Mouse (Mus musculus) lung, embryonic 15.5 days (tissue): ENCODE measurements around the gene Pxdc1. TPM values are rescaled to one million over a fixed set of nuclear protein-coding genes. Genes with fewer than 3 reads are reported as not detected.

ENCODE experiments used
- ATAC-seq: fragments of 200-750 bp; cut with Nextera tagmentation; 2 replicates; pipeline ENCODE4 v1.8.0; 2017; ENCODE audit warnings: moderate number of reproducible peaks, borderline replicate concordance; ENCODE audit not compliant: low FRiP score, low TSS enrichment; ENCODE audit errors: extremely low read depth
- H3K27ac ChIP-seq: fragments of 300-500 bp; sonication (generic); 2 replicates; pipeline ENCODE4 v1.5.1; 2015; ENCODE audit warnings: moderate library complexity, mild to moderate bottlenecking, inconsistent platforms
- H3K27me3 ChIP-seq: fragments of 300-500 bp; sonication (generic); 2 replicates; pipeline ENCODE4 v1.6.1; 2015; ENCODE audit warnings: inconsistent platforms
- H3K36me3 ChIP-seq: fragments of 300-500 bp; sonication (generic); 2 replicates; pipeline ENCODE4 v1.6.1; 2015; ENCODE audit warnings: inconsistent platforms
- H3K4me1 ChIP-seq: fragments of 300-500 bp; sonication (generic); 2 replicates; pipeline ENCODE4 v1.6.1; 2015; ENCODE audit warnings: inconsistent platforms
- H3K4me2 ChIP-seq: fragments of 300-500 bp; sonication (generic); 2 replicates; pipeline ENCODE4 v1.6.1; 2015; ENCODE audit warnings: inconsistent platforms, mild to moderate bottlenecking, moderate library complexity
- H3K4me3 ChIP-seq: fragments of 300-500 bp; sonication (generic); 2 replicates; pipeline ENCODE4 v1.5.1; 2015; ENCODE audit warnings: mild to moderate bottlenecking, inconsistent platforms
- H3K9ac ChIP-seq: fragments of 300-500 bp; sonication (generic); 2 replicates; pipeline ENCODE4 v1.6.1; 2015; ENCODE audit warnings: inconsistent platforms
- H3K9me3 ChIP-seq: fragments of 300-500 bp; sonication (generic); 2 replicates; pipeline ENCODE4 v1.6.1; 2016; ENCODE audit warnings: inconsistent platforms
- WGBS: fragments of 180-500 bp; shearing (Covaris S2); methylation state at CpG from one replicate; pipeline ENCODE4 v1.1.7; 2015; 5-methylcytosine and 5-hydroxymethylcytosine counted together
- polyA plus RNA-seq: library from polyadenylated mRNA; unstranded; fragments of >200 nt; fragmentation: Nextera tagmentation; extraction: Ambion mirVana; gene quantifications from 2 replicates; pipeline ENCODE4 v1.2.1, GENCODE M21; 2015

The Pxdc1 gene
- polyA plus RNA-seq: 6.6 and 7.3 TPM in 2 replicates

DNA sequence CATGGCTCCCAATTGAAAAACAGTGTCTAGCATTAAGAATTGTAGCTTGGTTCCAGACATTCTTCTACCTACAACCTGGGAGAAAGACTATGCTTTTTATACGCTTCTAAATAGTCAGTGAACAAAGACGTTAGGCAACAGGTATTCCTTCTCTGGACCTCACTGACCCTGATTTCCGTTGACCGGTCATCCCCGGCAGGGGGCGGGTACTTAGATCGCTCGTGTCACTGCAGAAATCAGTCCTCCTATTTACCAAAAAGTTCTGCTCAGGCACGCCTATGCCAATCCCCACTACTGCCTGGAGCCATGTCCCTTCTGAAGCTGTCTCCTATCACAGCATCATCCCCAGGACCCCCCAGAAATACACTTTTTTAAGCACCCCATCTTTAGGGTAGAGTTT is at the start of gene Pxdc1:
Gene Pxdc1 (minus strand): TSS at position 96 of the 400 bp plus-strand sequence.
- Histone ChIP-seq H3K36me3 (no peaks in the 10 kb centered on the region), H3K27ac (peak within 1 kb of the TSS; percentile 76), H3K9ac (peak within 1 kb of the TSS; percentile 67), H3K27me3 (peaks cover 30% of the 10 kb centered on the region), H3K4me1 (peaks cover 30% of the 10 kb centered on the region), H3K4me3 (peak within 1 kb of the TSS; percentile 51), H3K9me3 (no peaks in the 10 kb centered on the region), H3K4me2 (peak within 1 kb of the TSS; percentile 93)
- 4% methylated on average over 9 of the region's 9 CpGs for whole genome bisulfite sequencing
- no peak for ATAC-seq

GRCm38 (mm10) chr13:34700630-34701029 is 47.3 kb upstream of the Pxdc1 start:
- H3K9me3 ChIP-seq: no peaks in the 10 kb centered on the region
- no peak overlapping the region for H3K4me2 ChIP-seq
- no peak for ATAC-seq
- H3K27ac ChIP-seq: no peak overlapping the region
- WGBS: 59% methylated on average over 1 of the region's 1 CpGs
- H3K36me3 ChIP-seq: no peaks in the 10 kb centered on the region
- H3K9ac ChIP-seq: no peak overlapping the region
- H3K4me3 ChIP-seq: no peak overlapping the region
- peaks cover 13% of the 10 kb centered on the region for H3K4me1 ChIP-seq
- H3K27me3 ChIP-seq: no peaks in the 10 kb centered on the region

DNA sequence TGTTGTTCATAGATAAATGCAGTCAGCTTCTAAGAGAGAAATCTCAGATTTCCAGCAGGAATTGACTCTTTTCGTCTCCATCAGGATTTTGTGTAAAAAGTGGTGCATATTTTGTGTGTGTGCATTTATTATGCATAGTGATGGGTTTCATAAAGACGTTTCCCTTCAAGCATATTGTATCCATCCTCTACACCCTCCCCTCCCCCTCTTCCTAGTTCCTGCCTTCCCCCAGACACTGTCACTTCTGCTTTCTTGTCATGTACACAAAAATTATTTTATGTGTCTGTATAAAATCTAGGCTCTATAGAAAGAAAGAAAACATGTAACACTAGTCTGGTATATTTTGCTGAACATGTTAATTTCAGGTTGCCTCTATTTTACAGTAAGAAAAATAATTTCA is 46.8 kb upstream of the Pxdc1 start:
- H3K9ac ChIP-seq: no peak overlapping the region
- WGBS: 51% methylated on average over 2 of the region's 2 CpGs
- no peaks in the 10 kb centered on the region for H3K9me3 ChIP-seq
- H3K27ac ChIP-seq: no peak overlapping the region
- peaks cover 13% of the 10 kb centered on the region for H3K4me1 ChIP-seq
- no peak overlapping the region for H3K4me2 ChIP-seq
- H3K36me3 ChIP-seq: no peaks in the 10 kb centered on the region
- H3K4me3 ChIP-seq: no peak overlapping the region
- no peak for ATAC-seq
- no peaks in the 10 kb centered on the region for H3K27me3 ChIP-seq

- no peak overlapping the region for H3K4me2 ChIP-seq
- H3K9me3 ChIP-seq: no peaks in the 10 kb centered on the region
- 69% methylated on average over 7 of the region's 7 CpGs for WGBS
- no peak overlapping the region for H3K4me3 ChIP-seq
- peaks cover 21% of the 10 kb centered on the region for H3K4me1 ChIP-seq
- no peaks in the 10 kb centered on the region for H3K36me3 ChIP-seq
- no peak for ATAC-seq
- no peak overlapping the region for H3K27ac ChIP-seq
- no peak overlapping the region for H3K9ac ChIP-seq
- no peaks in the 10 kb centered on the region for H3K27me3 ChIP-seq
These were observed 43.5 kb upstream of the Pxdc1 start for GRCm38 (mm10) chr13:34696734-34697332.

DNA sequence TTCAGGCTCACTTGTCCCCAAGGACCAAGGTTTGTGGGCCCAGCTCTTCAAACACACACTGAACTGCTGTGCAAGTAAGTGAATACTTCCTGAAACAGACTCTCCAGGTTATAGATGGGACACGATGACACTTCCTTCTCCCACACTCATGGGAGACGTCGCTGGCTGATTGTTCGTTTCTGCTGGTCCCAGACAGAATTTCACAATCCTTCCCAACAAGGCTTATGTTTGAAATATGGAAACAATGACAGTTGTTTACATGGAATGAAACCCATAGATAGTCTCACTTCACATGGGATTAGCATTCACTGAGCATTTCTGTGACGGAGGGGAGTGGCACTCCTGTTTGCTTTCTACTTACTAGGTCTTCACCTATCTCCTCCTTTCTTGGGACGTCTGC is 39.8 kb upstream of the Pxdc1 start:
- no peak for ATAC-seq
- Histone ChIP-seq H3K9ac (no peak overlapping the region), H3K9me3 (no peaks in the 10 kb centered on the region), H3K4me1 (peaks cover 21% of the 10 kb centered on the region), H3K4me2 (no peak overlapping the region), H3K4me3 (no peak overlapping the region), H3K27ac (no peak overlapping the region), H3K36me3 (no peaks in the 10 kb centered on the region), H3K27me3 (no peaks in the 10 kb centered on the region)
- WGBS: 35% methylated on average over 6 of the region's 6 CpGs

DNA sequence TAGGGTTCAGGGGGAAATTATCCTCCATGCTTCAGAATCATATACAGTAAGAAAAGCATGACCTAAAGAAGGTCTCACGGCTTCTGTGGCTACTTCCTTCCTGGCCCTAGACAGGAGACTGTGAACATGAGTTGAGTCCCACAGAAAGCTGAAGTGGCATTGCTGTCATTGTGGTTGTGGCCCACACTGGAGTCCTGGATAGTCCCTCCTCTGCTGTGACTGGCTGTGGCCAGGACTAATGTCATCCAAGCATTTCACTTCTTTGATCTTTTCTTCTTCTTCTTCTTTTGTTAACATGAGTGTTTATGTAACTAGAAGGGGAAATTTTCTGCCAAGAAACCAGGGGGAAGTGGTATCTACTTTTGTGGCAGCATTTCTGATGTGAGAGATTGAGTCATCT is 37.8 kb upstream of the Pxdc1 start:
- Histone ChIP-seq H3K9ac (no peak overlapping the region), H3K27ac (no peak overlapping the region), H3K4me2 (no peak overlapping the region), H3K27me3 (no peaks in the 10 kb centered on the region), H3K36me3 (no peaks in the 10 kb centered on the region), H3K4me3 (no peak overlapping the region), H3K9me3 (no peaks in the 10 kb centered on the region), H3K4me1 (peaks cover 8% of the 10 kb centered on the region; the same call in 1 of the 2 replicates)
- ATAC-seq: no peak
- 58% methylated on average over 1 of the region's 1 CpGs for WGBS

- no peaks in the 10 kb centered on the region for H3K9me3 ChIP-seq
- H3K36me3 ChIP-seq: no peaks in the 10 kb centered on the region
- H3K4me2 ChIP-seq: no peak overlapping the region
- no peak overlapping the region for H3K27ac ChIP-seq
- no peak for ATAC-seq
- no peak overlapping the region for H3K4me3 ChIP-seq
- no peaks in the 10 kb centered on the region for H3K4me1 ChIP-seq
- no peaks in the 10 kb centered on the region for H3K27me3 ChIP-seq
- 70% methylated on average over 7 of the region's 7 CpGs for WGBS
- no peak overlapping the region for H3K9ac ChIP-seq
These were observed 31.9 kb upstream of the Pxdc1 start for GRCm38 (mm10) chr13:34685008-34685765.

GRCm38 (mm10) chr13:34683762-34684488 is 30.6 kb upstream of the Pxdc1 start:
- no peak for ATAC-seq
- Histone ChIP-seq H3K4me2 (no peak overlapping the region), H3K4me3 (no peak overlapping the region), H3K9me3 (no peaks in the 10 kb centered on the region), H3K9ac (no peak overlapping the region), H3K27me3 (no peaks in the 10 kb centered on the region), H3K4me1 (no peaks in the 10 kb centered on the region), H3K27ac (no peak overlapping the region), H3K36me3 (no peaks in the 10 kb centered on the region)
- 88% methylated on average over 18 of the region's 18 CpGs for WGBS

DNA sequence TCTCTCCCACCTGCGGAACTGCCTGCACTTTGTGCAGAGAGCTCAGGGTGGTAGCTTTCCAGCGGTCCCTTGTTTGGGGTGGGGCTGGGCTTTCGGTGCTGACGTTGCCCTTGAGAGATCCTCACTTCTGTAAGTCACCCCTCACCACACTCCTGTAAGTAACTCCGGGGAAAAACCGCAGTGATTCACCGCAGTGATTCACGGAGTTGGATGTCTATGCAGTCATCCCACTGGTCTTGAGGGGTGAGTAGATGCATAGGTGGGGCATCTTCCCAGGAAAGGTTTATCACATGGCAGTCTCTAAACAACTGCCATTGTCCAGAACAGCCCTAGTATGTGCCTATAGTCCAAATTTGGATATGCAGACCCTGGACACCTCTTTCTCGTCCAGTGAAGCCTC is 30.0 kb upstream of the Pxdc1 start:
- Histone ChIP-seq H3K27ac (no peak overlapping the region), H3K4me3 (no peak overlapping the region)
- no peak for ATAC-seq

GRCm38 (mm10) chr13:34676507-34676906 is 23.2 kb upstream of the Pxdc1 start:
- H3K4me2 ChIP-seq: no peak overlapping the region
- H3K36me3 ChIP-seq: no peaks in the 10 kb centered on the region
- no peak overlapping the region for H3K27ac ChIP-seq
- H3K27me3 ChIP-seq: no peaks in the 10 kb centered on the region
- H3K9me3 ChIP-seq: no peaks in the 10 kb centered on the region
- H3K9ac ChIP-seq: no peak overlapping the region
- ATAC-seq: no peak
- WGBS: 68% methylated on average over 5 of the region's 5 CpGs
- H3K4me3 ChIP-seq: no peak overlapping the region
- H3K4me1 ChIP-seq: peaks cover 8% of the 10 kb centered on the region

More for the DNA sequence above, 30.0 kb upstream of the Pxdc1 start:
- H3K4me1 ChIP-seq: no peaks in the 10 kb centered on the region
- H3K9ac ChIP-seq: no peak overlapping the region
- H3K4me2 ChIP-seq: no peak overlapping the region
- H3K36me3 ChIP-seq: no peaks in the 10 kb centered on the region
- 77% methylated on average over 9 of the region's 9 CpGs for WGBS
- no peaks in the 10 kb centered on the region for H3K9me3 ChIP-seq
- no peaks in the 10 kb centered on the region for H3K27me3 ChIP-seq

- Histone ChIP-seq H3K27ac (no peak overlapping the region), H3K27me3 (no peaks in the 10 kb centered on the region), H3K4me3 (no peak overlapping the region), H3K4me1 (peaks cover 8% of the 10 kb centered on the region), H3K9me3 (no peaks in the 10 kb centered on the region), H3K4me2 (no peak overlapping the region), H3K9ac (no peak overlapping the region), H3K36me3 (no peaks in the 10 kb centered on the region)
- 53% methylated on average over 7 of the region's 7 CpGs for WGBS
- no peak for ATAC-seq
These were observed 22.6 kb upstream of the Pxdc1 start for GRCm38 (mm10) chr13:34675847-34676383.

DNA sequence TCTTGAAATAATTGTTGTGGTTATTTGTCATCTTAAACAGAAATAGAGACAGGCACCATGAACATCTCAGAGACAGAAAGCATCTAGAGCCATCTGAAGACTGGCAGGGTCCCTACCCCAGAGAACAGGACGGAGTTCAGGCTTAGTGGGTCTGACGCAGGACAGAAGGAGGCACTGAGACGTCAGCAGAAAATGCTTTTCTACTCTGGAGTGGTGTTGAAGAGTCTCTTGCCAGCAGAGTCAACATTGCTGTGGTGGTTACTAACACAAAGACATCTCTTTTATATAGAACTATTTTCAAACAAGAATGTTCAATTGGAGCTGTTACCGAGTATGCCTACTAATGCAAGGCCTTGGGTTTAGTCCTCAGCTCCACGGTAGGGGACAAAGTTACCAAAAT is 20.1 kb upstream of the Pxdc1 start:
- Histone ChIP-seq H3K9ac (no peak overlapping the region), H3K4me1 (peaks cover 8% of the 10 kb centered on the region), H3K4me2 (no peak overlapping the region), H3K27ac (no peak overlapping the region), H3K36me3 (no peaks in the 10 kb centered on the region), H3K4me3 (no peak overlapping the region), H3K9me3 (no peaks in the 10 kb centered on the region), H3K27me3 (no peaks in the 10 kb centered on the region)
- no peak for ATAC-seq
- 60% methylated on average over 5 of the region's 5 CpGs for WGBS
